Mouse (Mus musculus) megakaryocyte, embryonic 14.5 days (primary cell): Measurements from ENCODE around the gene Rnf150.

ENCODE experiments used
- FLI1 ChIP-seq: IDR thresholded peaks from 2 replicates; pipeline ENCODE4 v1.6.1; 2012; ENCODE audit warnings: low read length, inconsistent platforms, mixed read lengths
- GATA1 ChIP-seq: IDR thresholded peaks from 3 replicates; pipeline ENCODE4 v1.6.1; 2012; ENCODE audit warnings: mixed read lengths, low read length, inconsistent platforms, borderline replicate concordance

GRCm38 (mm10) chr8:82865239-82865638 is 2.1 kb downstream of the Rnf150 start:
- TF ChIP-seq GATA1 (no peak), FLI1 (no peak)
